Mouse (Mus musculus) CH12.LX (cell line): Measurements from ENCODE around the gene Anks3.

Source experiments
- CHD2 ChIP-seq: IDR thresholded peaks from 2 replicates; pipeline ENCODE4 v1.6.1; 2011; ENCODE audit warnings: low read length, improper control_type of control experiment
- CTCF ChIP-seq, 2 experiments: IDR thresholded peaks in 1 of 2; conservative IDR thresholded peaks in 1 of 2; 2 replicates each; pipeline ENCODE4 v1.5.1; 2011 to 2012; ENCODE audit warnings: low read depth in 2 of 2, low read length in 2 of 2, improper control_type of control experiment in 1 of 2, inconsistent platforms in 1 of 2, mild to moderate bottlenecking in 1 of 2, moderate library complexity in 1 of 2
- EP300 ChIP-seq: IDR thresholded peaks from 2 replicates; pipeline ENCODE4 v1.6.1; 2011; ENCODE audit warnings: low read length, improper control_type of control experiment
- GABPA ChIP-seq: IDR thresholded peaks from 2 replicates; pipeline ENCODE4 v1.6.1; 2012; ENCODE audit warnings: low read depth, low read length, improper control_type of control experiment, inconsistent platforms; ENCODE audit not compliant: insufficient replicate concordance
- JUN ChIP-seq: IDR thresholded peaks from 2 replicates; pipeline ENCODE4 v1.6.1; 2011; ENCODE audit warnings: low read depth, mild to moderate bottlenecking, low read length, improper control_type of control experiment, moderate library complexity; ENCODE audit not compliant: insufficient read depth
- MAX ChIP-seq: IDR thresholded peaks from 2 replicates; pipeline ENCODE4 v1.6.1; 2011; ENCODE audit warnings: low read length, improper control_type of control experiment
- POLR2A ChIP-seq: IDR thresholded peaks from 2 replicates; pipeline ENCODE4 v1.6.1; 2011; ENCODE audit warnings: low read depth, mild to moderate bottlenecking, improper control_type of control experiment, low read length
- POLR2AphosphoS2 ChIP-seq: IDR thresholded peaks from 2 replicates; pipeline ENCODE4 v1.6.1; 2011; ENCODE audit warnings: low read depth, low read length, improper control_type of control experiment
- TCF12 ChIP-seq: IDR thresholded peaks from 2 replicates; pipeline ENCODE4 v1.6.1; 2014; ENCODE audit warnings: low read depth, mild to moderate bottlenecking, inconsistent platforms, low read length, improper control_type of control experiment
- USF1 ChIP-seq: IDR thresholded peaks from 2 replicates; pipeline ENCODE4 v1.6.1; 2014; ENCODE audit warnings: low read depth, mild to moderate bottlenecking, inconsistent platforms, low read length, improper control_type of control experiment

DNA sequence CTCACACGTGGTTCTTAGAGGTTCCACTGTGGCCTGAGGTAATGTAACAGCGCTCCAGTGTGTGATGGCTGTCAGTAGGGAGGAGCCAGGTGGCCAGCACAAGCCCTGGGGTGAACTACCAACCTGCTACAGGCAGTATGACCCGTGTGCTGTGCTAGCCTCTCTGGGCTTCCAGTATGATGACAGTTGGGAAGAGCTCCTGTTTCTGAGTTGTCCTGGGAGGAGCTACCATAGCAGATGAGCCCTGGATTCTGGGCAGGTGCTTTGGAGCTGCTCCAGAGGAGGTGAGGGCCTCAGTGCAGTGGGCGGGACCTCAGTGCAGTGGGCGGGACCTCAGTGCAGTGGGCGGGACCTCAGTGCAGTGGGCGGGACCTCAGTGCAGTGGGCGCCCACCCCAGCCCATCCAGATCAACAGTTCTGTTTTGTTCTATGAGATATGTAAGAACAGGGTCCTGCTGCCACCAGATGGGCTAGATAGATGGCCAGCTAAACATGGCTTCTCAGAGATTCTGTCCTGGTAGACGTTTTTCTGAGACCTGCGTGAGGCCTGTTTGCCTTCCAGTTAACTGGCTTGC lies 51.8 kb downstream of the Anks3 start:
- no peak for TF ChIP-seq MAX
- TF ChIP-seq CTCF (conservative IDR thresholded peaks at IDR 0.05 in 1 of 2, IDR thresholded peaks at IDR 0.05 in 1 of 2; ENCODE audit: low read depth in 2 of 2, low read length in 2 of 2): no peak
- TF ChIP-seq GABPA: no peak
- no peak for TF ChIP-seq JUN
- no peak for TF ChIP-seq POLR2AphosphoS2
- no peak for TF ChIP-seq CHD2
- no peak for TF ChIP-seq POLR2A
- TF ChIP-seq USF1: no peak
- TF ChIP-seq TCF12: no peak
- no peak for TF ChIP-seq EP300
